Mouse (Mus musculus) layer of hippocampus, adult 11-12 months (tissue): ENCODE results near the gene Dusp18.

ENCODE experiments used
- DNase-seq: peaks from one replicate; pipeline ENCODE4 v3.0.0; 2022; ENCODE audit warnings: low spot score

Dusp18 gene

DNA sequence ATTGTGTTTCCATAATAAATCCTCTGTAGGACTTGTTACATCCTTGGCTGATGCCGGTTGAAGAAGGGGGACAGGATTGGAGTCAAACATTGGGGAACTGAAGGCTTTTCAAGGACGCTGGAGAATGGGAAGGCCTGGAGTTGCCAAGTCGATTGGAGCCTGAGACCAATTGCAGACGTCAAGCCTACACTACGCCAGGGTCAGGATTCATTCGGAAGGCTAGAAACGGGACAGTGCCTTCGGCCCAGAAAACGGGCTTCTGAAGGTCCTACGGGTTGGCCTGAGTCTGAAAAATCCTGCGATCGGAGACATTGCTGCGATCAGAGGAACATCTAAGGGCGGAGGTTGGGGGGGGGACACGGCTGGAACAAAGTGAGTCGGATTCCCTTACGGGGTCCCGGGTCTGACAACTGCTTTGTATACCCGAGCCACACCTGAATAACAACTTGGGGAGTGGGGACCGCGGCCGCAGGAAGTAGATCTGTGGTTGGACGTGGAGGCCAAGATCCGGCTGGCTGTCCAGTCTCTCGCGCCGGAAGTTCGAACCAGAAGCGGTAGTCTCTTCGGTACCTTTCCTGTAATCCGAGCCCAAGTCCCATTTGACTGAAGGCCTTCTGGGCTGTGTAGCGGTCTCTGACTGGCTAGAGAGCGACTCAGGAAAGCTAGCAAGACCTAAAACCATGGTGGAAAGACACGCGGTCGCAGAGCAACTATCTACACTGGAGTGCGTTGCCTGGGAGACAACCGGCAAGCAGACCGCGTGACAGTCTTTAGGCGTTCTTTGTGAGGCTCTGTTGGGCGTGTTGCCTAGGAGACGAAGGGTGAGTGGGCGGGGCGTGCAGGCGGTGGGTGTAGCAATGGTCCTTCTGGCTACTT is at the start of gene Dusp18, which contains the start of gene 4921536K21Rik:
Dusp18 (plus strand) TSS at position 835 of the 876 bp plus-strand sequence.
4921536K21Rik (minus strand) TSS at position 693 of the 876 bp plus-strand sequence.
- peak; percentile 97 for DNase-seq

DNA sequence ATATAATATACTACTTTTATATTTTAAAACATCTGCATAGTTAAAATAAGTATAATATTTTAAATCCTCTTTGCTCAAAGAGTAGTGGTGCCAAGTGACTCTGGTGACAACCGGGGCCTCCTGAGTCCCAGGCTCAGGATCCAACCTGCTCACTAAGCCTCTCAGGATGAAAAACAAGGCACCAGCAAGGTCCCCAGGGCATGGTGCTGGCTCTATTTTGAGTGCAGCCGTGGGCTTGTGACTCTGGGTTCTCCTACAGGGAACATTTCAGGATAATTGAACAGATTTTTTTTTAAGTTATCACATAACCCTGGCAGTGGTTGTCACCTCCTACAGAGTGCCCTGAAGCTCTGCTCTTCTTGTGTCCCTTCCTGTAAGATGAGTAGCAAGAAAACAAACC is 48.7 kb upstream of the Dusp18 start:
- DNase-seq = no peak

- no peak for DNase-seq
These were observed 45.3 kb upstream of the Dusp18 start for GRCm38 (mm10) chr11:3849469-3850314.

GRCm38 (mm10) chr11:3850315-3850614 is 44.8 kb upstream of the Dusp18 start:
- no peak for DNase-seq

DNA sequence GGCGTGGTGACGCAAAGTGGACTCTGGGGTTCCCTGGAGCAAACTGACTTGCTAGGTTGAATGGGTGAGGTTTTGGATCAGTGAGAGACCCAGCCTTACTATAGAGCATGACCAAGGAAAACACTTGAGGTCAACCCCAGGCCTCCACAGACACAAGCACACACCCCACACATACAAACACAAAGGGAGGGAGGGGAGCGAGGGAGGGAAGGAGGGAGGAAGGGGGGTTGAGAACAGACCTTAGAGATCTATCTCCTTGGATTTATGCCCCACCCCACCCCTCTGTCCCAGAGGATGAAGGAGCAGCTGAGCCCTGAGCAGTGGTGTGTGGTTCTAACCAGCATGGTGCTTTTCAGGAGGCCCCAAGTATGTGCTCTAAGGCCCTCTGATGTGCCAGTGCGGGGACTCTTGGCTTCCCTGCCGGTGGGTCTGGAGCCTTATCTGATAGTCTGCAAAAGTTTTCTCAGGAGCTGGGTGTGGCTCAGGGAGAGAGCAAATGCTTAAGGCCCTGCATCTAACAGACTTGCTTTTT is 44.2 kb upstream of the Dusp18 start:
- no peak for DNase-seq

GRCm38 (mm10) chr11:3851872-3852271 is 43.2 kb upstream of the Dusp18 start:
- no peak for DNase-seq

DNA sequence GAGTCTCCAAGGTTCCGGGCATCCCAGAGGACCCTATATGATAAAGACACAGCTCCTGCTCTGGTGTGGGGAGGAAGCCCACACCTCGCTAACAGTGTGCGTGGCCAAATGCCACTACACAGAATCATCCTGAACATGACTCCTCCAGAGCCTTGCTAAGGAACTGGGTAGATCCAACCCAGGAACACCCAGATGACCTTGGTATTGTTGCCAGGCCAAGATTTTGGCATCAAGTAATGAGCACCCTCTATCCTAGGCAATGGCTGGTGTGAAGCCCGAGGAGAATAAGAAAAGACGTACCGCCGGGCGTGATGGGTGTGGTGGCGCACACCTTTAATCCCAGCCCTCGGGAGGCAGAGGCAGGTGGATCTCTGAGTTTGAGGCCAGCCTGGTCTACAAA is 42.0 kb upstream of the Dusp18 start:
- DNase-seq = no peak

DNA sequence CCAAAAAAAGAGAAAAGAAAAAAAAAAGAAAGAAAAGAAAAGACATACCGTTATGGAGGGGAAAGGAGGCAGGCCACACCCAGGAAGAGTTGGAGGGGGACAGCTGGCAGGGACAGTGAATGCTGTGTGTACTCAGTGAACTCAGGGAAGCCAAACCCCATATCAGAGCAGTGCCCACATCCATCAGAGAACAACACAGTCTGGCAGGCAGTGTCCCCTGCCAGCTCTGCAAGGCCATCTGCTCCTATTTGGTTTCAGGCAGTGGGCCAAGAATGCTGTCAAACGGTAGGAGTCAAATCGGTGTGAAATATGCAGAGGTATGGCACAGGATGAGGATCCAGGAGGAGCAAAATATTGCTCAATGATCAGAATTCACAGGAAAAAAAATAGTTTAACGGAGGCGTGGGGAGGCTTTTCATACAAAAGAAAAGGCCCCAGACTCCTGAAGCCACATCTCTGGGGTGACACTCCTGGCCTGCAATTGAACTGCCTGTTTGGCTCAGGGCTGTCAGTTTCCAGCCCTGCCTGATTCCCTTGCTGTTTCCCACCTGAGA is 41.5 kb upstream of the Dusp18 start:
- DNase-seq = peak; percentile 87

- DNase-seq = no peak
These were observed 40.9 kb upstream of the Dusp18 start for GRCm38 (mm10) chr11:3854156-3854555.

DNA sequence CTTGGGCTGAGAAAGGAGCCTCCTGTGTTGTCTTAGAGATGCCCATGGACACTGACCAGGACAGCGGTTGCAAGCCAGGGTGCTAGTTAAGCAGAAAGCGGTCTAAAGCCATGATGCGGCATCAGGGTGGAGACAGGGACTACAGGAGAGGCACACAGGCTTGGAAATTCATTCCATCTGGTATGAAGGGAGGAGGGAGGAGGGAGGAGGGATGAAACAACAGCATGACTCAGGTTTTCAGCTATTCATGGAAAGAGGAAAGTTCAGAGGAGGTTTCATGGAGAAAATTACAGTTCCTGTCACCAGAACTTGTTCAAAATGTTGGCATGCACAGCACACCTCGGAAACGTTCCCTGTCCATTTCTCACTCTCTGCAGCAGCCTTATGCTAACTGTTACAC is 39.2 kb upstream of the Dusp18 start:
- no peak for DNase-seq

DNA sequence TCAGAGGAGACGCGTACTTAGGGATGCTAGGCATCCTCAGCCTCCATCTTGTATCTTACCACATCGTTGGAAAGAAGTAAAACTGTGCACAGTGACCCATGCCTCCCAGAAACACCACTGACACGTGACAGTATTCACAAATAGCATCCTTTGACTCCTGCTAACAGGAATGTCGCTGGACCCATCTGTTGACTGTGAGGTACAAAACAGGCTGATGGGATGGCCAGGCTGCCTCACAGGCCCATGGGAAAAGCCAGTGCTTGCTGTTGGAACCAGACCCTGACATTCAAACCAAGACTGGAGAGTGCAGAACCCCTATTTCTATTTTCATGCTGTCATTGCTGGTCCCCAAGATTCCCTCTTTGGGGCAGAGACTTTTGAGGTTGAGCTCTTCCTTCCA is 37.1 kb upstream of the Dusp18 start:
- DNase-seq = no peak

- no peak for DNase-seq
These were observed 35.3 kb upstream of the Dusp18 start for GRCm38 (mm10) chr11:3859778-3860177.

DNA sequence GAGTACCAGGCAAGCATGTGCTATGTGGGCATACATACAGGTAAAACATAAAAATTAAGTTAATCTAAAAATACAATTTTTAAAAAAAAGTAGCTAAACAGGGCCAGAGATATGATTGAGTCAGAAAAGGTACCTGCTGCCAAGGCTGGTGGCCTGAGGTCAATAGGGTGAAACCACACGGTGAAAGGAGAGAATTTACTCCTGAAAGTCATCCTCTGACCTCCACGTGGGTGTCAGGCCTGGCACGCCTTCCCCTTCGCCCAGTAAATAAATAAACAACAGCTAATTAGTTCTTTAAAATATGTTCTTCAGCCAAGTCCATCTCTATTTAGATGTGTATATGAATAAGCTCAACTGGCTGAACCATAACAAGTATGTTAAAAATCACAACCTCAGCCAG is 34.7 kb upstream of the Dusp18 start:
- DNase-seq = no peak

DNA sequence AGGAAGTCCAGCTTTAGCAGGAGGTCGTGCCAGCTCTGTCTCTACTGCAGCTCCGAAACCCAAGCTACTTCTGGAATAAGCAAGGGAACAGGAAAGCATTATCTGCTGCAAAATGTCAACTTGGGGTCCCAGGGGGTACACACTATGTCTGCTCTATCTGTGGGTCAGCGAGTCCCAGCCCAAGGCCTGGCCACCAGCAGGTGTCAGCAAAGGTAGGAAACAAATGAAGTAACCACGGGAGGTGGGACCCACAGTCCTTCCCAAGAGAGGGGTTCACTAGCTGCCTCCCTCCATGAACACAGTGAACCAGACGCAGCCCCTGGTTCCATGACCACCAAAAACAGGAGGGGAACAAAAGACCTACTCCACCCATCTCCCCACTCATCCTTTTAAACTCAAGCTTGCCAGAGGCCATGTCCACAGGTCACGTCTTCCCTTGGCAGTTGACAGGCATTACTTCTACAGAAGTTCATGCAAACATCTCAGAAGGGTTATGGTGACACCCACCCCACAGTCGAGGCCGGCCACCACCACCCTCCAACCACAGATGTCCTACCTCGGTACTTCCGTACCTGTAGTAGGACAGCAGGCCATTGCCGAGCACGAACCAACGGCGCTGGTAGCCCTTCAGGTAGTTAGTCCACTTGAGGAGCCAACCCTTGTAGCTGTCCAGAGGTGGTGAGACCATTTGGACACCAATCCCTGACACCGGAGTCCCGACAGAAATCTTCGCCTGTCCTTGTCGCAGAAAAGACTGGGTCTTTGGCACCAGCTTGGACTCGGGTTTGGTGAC is 32.2 kb upstream of the Dusp18 start:
- DNase-seq = no peak

DNA sequence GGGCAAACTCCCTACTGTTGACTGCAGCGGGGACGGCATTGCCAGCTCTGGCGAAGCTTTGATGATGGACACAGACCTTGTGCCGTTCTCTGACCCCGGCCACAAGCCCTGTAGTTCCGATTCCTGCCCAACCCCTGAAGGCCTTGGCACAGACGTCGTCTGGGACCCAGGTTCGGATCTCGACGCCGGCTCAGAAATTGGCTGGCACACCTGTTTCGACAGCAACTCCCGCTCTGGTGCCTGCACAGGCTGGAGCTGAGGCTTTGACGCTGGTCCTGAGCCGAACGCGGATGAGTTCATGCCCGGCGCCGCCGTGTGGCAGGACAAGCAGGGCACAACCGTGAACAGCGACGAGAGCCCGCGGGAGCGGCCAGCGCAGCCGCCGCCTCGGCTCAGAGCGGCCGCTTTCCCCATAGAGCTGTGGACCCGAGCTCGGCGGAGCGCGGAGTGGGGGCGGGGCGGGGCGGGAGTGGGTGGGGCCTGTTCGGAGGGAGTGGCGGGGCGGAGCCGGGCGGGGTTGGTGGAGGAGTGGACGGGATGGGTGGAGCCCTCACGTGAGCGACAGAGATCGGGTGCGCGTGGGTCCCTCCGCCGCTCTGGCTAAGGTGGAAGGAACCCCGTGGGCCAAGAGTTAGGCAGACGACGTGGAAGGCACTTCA is 31.5 kb upstream of the Dusp18 start, which contains the start of gene Osbp2:
Osbp2 (minus strand) TSS at position 450 of the 659 bp plus-strand sequence.
- peak; percentile 79 for DNase-seq

DNA sequence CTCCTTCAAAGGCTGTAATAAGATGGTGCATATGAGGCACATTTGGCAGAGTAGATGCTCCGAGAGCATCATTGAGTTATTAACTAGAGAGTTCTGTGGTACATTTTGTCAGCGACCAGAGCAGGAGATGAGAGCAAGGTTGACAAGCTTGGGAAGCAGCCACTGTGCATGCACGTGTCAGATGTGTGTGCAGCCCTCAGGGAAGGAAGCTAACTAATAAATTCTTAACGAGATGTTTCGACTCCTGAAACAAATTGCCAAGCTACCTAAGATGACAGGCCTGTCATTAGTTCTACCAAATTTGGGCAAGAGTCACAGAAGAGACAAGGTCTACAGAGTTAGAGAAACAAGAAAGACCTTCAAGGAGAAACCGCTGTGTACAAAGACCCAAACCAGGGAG is 30.7 kb upstream of the Dusp18 start:
- no peak for DNase-seq

DNA sequence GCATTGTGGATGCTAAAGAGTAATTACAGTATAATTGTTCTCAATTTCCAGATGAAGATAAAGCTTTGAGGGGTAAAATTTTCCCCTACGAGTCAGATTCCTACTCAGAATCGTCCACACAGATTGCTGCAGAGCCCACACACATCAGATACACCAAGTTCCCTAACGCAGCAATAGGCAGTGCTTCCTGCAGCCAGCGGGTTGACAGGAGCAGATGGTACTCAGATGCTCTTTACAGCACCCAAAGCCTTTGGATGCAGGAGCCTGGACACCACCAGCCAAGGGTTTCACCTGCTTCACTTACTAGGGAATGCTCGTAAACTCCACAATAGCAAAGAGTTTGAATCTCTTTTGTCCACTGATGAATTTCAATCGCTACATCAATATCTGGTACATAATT is 18.6 kb upstream of the Dusp18 start:
- DNase-seq = peak; percentile 42

- no peak for DNase-seq
These were observed 16.4 kb upstream of the Dusp18 start for GRCm38 (mm10) chr11:3878660-3879059.

DNA sequence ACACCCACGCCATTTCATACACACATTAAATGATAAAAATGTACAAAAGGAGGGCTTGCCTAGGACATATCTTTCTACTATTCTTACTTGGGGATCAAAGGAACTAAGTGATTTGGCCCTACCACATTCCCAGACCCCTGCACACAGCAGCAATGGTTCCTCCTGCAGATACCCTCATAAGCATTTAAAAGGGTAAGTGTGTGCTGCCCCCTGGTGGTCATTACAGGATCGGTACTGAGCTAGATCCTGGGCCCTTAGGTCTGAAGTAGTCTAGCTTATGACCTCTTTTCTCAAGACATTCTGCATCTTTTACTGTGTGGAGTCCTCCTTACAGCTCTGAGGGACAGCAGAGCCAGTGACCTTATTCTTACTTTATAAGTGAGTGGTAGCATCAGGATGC is 15.2 kb upstream of the Dusp18 start:
- DNase-seq = peak; percentile 89

- no peak for DNase-seq
These were observed 11.3 kb upstream of the Dusp18 start for GRCm38 (mm10) chr11:3883711-3884110.

DNA sequence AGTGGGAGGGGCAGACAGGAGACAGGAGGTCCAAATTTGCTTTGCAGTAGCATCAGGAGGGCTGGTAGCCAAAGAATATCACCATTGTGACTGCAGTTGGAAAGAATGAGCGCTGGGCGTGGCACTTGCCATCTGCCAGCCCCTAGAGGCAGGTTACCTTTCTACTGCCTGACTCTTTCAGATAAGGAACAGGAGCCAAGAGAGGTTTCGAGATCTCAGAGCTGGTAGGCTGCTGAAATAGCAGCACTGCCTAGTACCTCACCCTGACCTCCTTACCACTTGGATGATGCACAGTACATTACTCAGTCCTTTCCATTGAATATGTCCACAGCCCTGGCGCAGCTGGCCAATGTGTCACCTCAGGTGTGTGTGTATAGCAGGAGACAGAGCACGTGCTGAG is 7.7 kb upstream of the Dusp18 start:
- DNase-seq = no peak
